Mouse (Mus musculus): ENCODE data around the gene Mmrn2.
"Not testable (repeated sequence)": the region's sequence is repeated elsewhere in the genome, so short reads cannot be mapped to it uniquely, and the experiment has no call there.

The Mmrn2 gene

GRCm38 (mm10) chr14:34403424-34403823 lies 28.2 kb downstream of the Mmrn2 start:
- no peak for DNase-seq (ENCODE audit: low spot score)

DNA sequence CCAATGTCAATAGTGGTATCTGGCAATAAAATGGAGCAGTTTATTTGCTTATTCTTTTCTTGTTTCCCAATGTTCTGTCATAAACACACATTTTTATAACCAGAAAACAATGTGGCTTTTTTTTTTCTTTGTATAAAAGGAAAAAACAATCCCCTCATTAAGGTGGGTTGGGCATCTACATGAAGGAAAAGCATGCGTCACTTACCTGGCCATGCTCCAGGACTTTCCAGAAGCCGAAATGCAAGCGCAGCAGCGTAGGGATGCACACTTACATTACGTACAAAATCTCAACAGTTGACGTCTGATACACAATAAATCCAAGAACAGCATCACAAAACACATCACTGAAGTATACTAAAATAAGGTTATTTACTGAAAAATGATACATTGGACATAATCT lies 35.5 kb downstream of the Mmrn2 start:
- DNase-seq (ENCODE audit: low spot score), result no peak

- no peak for DNase-seq (ENCODE audit: low spot score)
Observed at GRCm38 (mm10) chr14:34412164-34412896, 37.1 kb downstream of the Mmrn2 start.

DNA sequence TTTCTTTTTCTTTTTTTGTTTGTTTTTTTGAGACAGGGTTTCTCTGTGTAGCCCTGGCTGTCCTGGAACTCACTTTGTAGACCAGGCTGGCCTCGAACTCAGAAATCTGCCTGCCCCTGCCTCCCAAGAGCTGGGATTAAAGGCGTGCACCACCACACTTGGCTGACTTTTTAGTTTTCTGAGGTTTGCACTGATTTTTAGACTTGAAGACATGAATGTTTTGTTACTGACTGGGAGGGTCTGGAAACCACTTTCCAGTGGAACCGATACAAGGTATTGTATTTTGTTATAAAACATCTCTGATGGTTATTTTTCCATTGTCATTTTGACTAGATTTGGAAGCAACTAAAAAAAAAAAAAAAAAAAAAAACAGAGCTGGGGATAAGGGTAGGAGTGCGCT lies 41.7 kb downstream of the Mmrn2 start:
- not testable (repeated sequence) for DNase-seq (ENCODE audit: low spot score)

DNA sequence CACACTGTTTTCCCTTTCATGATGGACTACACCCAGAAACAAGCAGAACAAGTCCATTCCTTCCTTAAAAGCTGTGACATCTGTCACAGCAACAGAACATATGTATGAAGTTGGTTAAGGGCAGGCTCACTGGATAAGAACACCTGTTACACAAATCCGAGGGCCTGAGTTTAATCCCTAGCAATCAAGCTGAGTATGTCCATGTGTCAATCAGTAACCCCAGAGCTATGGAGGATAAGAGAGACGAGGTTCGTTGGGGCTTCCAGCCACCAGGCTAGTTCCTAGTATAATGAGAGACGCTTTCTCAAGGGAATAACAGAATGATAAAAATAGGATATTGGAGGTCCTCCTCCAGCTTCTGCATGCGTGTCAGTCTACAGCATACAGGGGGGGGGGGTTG lies 42.2 kb downstream of the Mmrn2 start:
- no peak for DNase-seq (ENCODE audit: low spot score)

DNA sequence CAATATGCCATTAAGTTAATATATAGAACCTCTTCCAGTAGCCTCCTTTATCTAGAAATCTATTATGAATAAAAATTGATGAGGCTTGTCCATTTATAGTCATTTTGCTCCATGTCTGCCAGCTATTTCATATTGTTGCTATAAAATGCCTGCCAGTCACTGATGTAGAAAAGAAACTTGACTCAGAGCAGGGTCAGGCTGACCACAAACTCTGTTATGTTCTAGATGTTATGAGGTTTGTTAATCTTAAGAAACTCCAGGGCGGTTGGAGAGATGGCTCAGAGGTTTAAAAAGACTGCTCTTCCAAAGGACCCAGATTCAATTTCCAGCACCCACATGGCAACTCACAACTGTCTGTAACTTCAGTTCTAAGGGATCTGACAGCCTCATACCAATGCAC lies 45.8 kb downstream of the Mmrn2 start:
- no peak for DNase-seq (ENCODE audit: low spot score)

- DNase-seq (ENCODE audit: low spot score), result no peak
Observed at GRCm38 (mm10) chr14:34428274-34428673, 53.0 kb downstream of the Mmrn2 start.

GRCm38 (mm10) chr14:34429069-34429468 lies 53.8 kb downstream of the Mmrn2 start:
- DNase-seq (ENCODE audit: low spot score), result no peak

DNA sequence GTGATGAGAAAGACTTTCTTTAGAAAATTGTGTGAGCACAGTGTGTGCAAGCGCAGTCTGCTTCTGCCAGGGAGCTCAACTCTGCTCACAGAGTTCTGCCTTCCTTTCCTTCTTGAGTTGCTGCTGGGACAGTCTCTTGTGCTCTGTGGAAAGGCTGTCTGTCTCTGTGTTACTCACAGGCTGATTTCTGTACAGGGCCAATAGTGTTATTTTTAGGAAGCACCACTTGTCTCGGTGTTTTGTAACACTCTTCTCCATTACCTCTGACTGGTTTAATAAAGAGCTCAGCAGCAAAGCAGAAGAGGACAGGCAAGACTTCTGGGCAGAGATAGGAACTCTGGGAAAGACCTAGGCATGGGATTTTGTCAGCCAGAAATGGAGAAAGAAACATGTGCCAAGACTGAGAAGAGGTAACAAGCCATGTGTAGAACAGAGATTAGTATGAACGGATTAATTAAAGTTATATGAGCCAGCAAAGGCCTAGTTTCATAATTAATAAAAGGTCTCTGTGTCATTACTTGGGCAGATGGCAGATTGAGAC lies 65.3 kb downstream of the Mmrn2 start:
- no peak for DNase-seq (ENCODE audit: low spot score)

DNA sequence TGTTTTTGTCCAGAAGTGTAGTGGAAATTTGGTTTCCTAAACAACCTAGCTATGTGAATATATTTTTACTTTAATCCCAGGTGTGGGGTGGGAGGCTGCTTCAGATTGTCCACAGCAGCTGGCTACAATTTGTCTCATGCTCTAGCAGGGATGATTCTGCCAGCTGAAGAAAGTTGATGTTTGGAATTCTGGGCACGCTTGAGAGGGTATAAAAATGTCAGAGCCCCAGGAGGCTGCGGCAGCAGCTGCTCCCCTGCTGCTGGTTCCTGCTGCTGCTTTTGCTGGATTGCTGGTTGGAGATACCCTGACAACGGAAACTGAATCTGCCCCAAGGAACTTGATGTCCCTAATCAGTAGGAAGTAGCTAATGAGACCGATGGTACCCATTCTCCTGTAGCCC lies 67.3 kb downstream of the Mmrn2 start:
- DNase-seq (ENCODE audit: low spot score), result no peak

GRCm38 (mm10) chr14:34444368-34444767 lies 69.1 kb downstream of the Mmrn2 start:
- DNase-seq (ENCODE audit: low spot score), result no peak

DNA sequence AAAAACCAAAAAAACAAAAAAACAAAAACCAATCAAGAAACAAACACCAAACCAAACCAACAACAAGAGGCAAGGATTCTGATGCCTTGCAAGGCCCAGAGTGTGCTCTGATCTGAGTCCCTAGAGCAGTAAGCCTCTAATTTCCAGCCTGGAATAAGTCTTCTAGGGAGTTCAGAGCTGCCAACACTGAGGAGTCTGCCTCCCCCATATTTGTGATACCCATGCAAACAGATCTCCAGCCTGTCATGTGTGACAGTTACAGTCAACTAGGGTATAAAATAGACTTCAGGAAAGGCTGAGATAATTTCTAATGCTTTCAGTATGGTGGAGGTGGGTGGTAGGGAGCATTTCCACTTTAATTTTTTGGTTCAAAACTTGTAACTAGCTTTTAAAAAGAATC lies 69.7 kb downstream of the Mmrn2 start:
- no peak for DNase-seq (ENCODE audit: low spot score)

GRCm38 (mm10) chr14:34445348-34445747 lies 70.1 kb downstream of the Mmrn2 start:
- no peak for DNase-seq (ENCODE audit: low spot score)

GRCm38 (mm10) chr14:34446624-34447023 lies 71.4 kb downstream of the Mmrn2 start:
- no peak for DNase-seq (ENCODE audit: low spot score)

DNA sequence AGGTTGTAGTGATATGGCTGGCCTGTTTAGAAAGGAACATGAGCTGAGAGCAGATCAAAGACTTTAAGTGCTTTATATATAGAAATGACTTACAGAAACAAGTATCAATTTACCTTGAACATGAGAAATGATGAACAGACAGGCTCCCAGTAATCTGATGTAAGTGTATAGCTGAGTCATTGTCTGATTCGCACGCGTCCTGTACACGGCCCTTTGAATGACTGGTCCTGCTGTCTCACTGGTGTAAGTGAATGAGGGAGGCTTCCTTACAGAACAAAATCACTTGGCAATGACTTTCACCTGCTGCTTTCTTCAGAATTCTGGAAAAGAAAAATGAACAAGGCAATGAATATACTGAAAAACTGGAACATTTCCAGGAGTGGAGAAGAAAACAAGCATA lies 72.4 kb downstream of the Mmrn2 start:
- DNase-seq (ENCODE audit: low spot score), result no peak

GRCm38 (mm10) chr14:34448398-34448797 lies 73.1 kb downstream of the Mmrn2 start:
- DNase-seq (ENCODE audit: low spot score), result no peak

- peak; percentile 67 for DNase-seq (ENCODE audit: low spot score)
Observed at GRCm38 (mm10) chr14:34449807-34450206, 74.5 kb downstream of the Mmrn2 start.

DNA sequence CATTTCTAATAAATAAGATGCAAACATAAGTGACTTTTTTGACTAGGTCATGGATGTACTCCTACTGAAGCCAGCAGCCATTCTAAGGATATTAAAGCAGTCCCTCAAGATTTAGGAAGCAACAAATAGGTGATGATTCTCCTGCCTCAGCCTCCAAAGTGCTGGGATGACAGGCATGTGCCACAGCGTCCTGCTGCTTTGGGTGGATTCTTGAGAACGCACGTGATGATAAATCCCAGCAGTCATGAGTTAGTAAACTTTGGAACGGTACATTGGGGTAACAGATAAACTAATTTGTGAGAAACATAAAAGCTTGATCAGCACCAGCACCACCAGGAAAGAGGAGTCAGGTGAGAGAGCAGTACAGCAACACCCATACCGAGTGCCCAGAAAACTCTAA lies 75.2 kb downstream of the Mmrn2 start:
- no peak for DNase-seq (ENCODE audit: low spot score)

DNA sequence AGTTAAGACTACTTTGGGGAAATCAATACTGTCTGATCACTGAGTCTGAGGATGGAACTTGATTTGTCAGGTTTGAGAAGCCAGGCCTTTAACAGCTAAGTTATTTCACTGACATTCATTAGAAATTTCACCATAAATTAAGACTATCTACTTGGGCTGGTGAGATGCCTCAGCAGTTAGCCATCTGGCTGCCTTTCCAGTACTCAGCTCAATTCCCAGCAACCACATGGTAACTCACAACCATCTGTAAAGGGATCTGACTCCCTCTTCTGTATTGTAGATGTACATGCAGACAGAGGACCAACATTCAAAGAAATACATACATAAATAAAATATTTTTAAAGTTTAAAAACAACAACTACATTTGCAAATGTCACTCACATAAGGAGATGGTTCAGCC lies 76.6 kb downstream of the Mmrn2 start:
- no peak for DNase-seq (ENCODE audit: low spot score)

GRCm38 (mm10) chr14:34453648-34454047 lies 78.4 kb downstream of the Mmrn2 start:
- peak; percentile 52 for DNase-seq (ENCODE audit: low spot score)

Measured in embryo, embryonic 10 days (tissue).